Mouse (Mus musculus) mouse trophoblast stem cell (cell line): ENCODE measurements around the gene Adra1d.

Experiments
- in situ Hi-C, 2 experiments: fragments of 300-500 bp; cut with MseI, MboI; formaldehyde crosslinking; loops; 2 replicates in 1 of 2; 3 replicates in 1 of 2; pipeline ENCODE4 v1.15.1; 2025

Adra1d gene

DNA sequence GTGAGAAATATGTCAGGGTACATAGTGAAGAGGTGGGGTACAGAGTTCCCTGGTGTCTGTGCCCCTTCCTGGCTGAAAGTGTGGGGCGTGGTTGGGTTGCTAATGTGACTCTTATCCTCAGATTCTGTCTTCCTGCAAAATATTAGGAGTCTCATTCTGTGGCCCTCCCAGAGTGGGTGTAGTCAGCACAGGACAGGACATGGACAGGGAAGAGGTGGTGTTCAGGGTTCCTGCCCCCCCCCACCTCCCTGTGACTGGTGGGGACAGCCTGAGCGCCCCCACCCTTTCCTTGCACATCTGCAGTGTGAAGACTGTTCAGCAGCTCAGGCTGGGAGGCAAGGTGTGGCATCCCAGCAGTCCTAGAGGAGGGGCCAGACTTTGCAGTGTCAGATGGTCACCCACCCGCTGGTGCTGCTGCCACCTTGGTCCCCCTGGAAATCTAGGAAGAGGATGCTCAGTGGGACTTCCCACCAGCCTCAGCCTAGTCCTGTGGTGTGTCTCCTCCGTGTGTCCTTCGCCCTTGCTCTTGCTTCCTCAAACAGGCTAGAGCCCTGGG is 62.7 kb downstream of the Adra1d start:
- in situ Hi-C loops: no loop called here

DNA sequence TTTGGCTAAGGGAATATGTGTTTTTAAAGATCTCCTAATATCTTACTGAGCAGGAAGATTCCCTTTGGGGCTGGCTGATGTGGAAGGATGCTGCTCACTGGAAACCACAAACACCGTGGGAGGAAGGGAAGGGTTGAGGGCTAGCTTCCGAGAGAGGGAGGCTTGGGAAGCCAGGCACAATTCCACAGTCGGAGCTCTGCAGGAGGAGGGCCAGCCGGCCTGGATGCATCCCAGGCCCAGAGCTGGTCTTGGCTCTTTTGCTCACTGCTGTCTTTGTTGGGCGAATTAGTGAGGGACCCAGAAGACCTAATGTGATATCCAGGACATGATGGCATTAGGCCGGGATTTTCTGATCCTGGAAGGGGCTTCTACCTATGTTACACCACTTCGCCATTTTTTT is 63.9 kb downstream of the Adra1d start:
- in situ Hi-C loops: no loop called here

DNA sequence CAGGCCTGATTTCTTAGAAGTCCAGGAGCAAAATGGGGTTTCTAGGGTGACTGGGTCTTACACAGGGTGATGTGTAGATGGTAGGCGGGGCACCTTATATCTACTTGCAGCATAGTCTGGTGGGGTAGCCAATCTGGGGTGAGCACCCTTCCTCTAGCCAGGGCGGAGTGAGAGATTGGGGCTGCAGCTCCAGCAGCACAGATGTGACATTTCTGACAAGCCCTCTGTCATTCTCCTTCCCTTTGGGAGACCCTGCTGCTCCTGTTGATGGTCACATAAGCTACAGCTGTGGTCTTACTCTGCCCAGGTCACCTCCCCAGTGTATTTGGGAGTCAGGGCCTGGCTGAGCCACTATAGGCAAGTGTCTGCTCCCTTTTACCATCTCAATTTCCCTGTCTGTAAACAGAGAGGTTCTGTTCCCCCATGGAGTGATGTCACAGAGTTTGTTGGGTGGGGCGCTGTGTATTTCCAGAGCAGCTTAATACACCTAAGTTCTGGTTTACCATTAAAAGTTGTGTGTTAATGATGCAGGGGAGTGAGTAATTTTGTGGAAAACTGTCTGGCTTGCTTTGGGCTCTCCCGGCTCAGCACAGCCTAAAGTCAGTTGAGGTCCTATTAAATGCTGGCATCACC is 64.7 kb downstream of the Adra1d start:
- in situ Hi-C loops: no loop called here

DNA sequence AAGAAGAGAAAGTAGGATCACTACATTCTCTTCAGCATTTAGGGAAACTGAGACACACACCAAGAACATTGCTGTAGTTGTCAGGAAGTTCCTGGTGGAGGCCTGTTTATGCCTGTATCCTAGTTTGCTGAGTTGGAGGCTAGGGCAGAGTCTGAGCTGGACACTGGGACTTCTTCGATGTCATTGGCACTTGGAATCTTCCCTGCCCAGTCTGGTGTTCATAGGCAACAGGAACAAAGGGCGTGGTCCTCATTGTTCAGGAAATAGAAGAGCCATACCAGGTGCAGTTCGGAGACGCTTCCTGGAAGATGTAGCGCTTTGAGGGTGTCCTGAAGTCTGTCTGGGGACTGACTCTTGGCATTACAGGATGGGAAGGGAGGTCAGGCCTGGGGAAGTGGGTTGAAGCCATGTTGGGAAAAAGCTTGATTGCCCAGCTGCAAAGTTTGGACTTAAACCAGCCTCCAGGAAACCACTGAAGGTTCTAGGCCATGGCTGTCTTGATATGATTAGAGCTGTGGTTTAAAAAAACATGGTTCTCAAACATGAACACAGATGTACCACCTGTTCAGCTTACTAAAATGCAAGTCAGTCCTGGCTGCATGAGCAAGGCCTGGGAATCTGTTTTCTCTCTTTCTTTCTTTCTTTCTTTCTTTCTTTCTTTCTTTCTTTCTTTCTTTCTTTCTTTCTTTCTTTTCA is 65.8 kb downstream of the Adra1d start:
- in situ Hi-C loops: no loop called here
